Mouse (Mus musculus): Measurements from ENCODE around the gene Tm9sf3.
A peak's percentile ranks its signal among the peaks of the same experiment; 100 is the strongest.
"Not testable (repeated sequence)": the region's sequence is repeated elsewhere in the genome, so short reads cannot be mapped to it uniquely, and the experiment has no call there.

Gene Tm9sf3

DNA sequence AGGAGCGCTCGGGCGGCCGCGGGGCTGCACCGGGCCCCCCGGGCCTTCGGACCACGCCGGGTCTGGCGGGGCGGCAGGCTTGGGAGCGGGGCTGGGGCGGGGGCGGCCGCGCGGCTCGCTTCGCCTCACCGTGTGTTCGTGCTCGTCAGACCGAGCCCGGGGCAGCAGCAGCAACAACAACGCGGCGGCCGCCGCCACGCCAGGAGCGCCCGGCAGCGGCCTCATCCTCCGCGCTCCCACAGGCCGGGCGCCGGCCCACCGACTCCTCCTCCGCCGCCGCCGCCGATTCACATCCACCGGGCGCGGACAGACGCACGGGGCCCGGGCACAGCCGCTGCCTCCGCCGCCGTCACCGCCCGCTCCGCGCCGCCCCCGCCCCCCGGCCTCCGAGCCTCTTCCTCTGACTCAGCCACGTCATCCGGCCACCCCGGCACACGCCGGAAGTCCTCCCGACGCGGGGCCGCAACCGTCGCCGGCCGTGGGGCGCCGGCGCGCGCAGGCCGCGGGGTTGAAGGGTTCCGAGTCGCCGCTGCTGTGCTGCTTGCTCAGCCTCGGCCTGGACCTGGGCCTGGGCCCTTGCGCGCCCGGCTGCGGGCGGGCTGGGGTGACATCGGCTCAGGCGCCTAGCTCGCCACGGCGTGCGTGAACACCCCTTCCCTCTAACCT lies at the start of gene Tm9sf3:
Gene Tm9sf3, minus strand, starts transcription at position 368 of the 666 bp plus-strand sequence.
- DNase-seq (ENCODE audit: low spot score in 2 of 2): peak; percentile 93

DNA sequence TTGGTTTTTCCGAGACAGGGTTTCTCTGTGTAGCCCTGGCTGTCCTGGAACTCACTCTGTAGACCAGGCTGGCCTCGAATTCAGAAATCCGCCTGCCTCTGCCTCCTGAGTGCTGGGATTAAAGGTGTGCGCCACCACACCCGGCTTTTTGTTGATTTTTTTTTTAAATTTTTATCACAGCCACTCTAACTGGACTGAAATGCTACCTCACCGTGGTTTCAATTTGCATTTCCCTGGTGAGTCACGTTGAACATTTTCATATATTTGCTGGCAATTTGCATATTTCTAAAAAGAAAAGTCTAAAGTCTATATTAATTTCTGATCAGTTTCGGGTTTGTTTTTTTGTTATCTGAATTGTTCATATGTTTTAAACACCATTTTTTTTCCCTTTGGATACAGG lies 48.8 kb upstream of the Tm9sf3 start:
- DNase-seq (ENCODE audit: low spot score in 2 of 2): not testable (repeated sequence)

DNA sequence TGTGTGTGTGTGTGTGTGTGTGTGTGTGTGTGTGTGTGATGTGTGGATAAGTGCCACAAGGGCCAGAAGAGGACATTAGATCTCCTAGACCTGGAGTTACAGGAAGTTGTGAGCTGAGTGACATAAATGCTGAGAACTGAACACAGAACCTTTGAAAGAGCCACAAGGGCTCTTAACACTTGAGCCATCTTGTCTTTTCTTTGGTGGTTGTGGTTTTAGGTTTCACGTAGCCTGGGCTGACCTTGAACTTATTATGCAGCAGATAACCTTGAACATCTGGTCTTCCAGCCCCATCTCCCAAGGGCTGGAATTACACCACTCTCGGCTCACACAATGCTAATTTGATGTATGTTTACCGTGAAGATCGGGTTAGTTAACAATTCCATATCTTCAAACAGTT lies 48.2 kb upstream of the Tm9sf3 start:
- DNase-seq (ENCODE audit: low spot score in 2 of 2): no peak

DNA sequence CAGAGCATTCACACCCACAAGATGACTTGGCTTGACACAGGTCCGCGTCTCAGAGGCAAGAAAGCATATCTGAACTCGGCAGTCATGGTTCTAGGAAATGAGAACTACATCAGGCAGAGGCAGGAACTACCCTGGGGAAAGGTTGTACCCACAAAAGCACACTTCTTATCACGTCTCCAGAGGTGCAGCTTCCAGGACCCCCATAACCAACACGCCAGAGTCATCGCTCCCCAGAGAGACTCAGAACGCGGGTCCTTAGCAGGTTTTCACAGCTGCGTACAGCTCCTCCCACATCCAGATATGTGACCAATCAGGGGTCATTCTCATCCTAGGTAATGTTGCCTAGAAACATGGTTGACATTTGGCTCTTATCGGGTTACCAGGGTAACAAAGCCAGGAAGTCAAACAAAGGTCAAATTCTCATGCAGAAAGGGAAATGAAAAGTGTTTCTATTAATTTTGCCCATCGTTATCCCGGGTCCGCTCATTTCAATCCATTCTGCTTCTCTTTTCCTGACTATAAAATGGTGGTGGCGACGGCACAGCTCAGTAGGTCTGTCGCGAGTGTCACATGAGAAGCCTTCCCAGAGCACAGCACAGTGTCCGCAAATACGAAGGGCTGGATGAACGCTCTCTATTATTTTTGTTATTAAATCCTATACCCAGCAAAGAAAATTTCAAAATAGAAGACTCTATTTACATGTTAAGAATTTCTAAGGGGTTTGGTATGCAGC lies 47.3 kb upstream of the Tm9sf3 start:
- DNase-seq (ENCODE audit: low spot score in 2 of 2): peak; percentile 32 to 42

DNA sequence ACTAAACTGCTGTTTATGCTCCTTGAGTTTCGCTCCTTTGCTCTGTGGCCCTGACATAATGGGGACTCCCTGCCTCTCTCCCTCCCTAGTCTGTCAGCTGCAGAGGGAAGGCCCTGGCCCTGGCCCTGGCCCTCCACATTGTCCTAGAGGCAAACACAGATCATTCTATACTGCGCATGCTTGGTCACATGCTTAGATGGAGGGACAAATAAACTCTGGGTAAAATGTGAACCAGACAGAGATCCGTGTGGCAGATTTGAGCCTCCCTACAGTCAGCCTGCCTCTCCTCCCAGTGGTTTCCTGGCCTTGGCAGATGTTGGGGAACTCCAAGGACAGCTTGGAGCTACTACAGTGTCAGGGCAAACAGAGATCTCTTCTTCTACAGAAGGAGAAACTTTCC lies 40.1 kb upstream of the Tm9sf3 start:
- DNase-seq (ENCODE audit: low spot score in 2 of 2): no peak

DNA sequence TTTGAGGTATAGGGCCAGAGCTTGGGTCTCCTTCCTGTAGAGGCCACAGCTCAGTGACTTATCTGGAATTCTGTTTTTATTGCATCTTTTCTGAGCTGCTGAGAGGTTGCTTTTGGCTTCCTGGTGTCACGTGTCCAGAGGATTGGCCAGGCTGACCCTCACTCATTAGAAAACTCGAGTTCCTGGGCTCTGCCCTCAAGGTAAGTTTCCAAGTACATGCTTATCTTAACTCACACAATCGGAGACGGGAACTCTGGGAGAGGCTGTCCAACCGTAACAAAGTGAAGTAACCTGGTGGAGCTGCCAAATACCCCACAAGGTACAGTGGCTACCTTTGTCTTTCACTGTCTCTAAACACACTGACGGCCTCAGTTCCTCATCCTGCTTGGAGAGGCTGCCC lies 39.6 kb upstream of the Tm9sf3 start:
- no peak for DNase-seq (ENCODE audit: low spot score in 2 of 2)

DNA sequence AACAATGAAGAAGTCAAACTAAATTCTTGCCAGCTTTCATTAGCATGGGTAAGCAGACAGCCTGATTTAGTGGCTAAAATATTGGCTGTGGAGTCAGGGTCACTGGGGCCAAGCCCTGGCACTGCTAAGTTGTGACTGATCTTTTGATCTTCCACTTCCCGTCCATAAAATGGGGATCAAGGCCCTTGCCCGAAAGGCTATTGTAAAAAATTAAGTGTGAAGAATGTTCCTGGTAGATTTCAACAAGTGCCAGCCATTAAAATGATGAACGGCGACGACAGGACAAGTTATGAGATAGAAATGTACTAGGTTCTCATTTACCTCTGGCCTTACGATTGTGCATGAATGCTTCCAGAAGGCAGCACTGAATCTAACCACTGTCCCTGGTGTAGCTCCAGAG lies 38.1 kb upstream of the Tm9sf3 start:
- DNase-seq (ENCODE audit: low spot score in 2 of 2): no peak

DNA sequence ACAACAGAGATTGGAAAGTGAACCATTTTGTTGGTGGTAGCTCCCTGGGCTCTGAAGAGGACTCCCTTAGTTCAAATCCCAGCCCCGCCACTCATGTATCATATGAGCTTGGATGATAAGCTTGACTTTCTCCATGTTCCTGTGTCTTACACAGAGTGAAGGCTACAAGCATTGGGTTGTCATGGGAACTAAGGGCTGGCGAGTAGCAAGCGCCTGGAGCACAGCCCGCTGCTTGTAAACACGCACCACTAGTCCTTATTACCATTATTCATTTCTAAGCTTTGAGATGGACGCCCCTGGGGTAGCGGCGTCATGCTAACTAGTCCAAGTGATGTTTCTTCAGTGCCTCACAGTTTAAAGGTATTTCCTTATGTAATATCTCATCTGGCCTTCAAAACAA lies 35.6 kb upstream of the Tm9sf3 start:
- DNase-seq (ENCODE audit: low spot score in 2 of 2): peak in 1 of 2 experiments; percentile 35

DNA sequence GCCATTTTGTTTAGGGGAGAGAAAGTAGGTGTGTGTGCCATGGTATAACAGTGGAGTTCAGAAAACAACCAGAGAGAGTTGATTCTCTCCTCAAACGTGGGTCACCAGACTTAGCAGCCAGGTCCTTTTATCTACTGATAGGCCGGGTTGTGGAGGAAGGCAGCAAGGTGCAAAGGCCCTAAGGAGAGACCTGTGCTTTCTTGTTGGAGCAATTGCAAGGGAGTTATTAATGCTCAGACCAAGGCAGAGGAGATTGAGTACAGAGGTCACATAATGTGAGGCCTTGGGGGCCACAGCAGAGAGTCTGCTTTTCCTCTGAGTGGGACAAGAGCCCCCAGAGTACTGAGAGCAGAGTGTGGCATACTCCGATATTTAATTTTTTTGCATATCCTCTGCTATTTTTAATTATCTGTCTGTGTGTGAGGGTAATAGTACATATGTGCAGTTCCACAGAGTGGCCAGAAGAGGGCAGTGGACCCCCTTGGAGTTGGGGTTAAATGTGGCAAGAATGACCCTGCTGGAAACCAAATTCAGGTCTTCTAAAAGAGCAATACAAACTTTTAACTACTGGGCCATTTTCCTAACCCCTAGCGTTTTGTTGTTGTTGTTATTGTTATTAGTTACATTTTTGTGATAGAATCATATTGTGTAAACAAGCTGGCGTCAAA lies 27.3 kb upstream of the Tm9sf3 start:
- no peak for DNase-seq (ENCODE audit: low spot score in 2 of 2)

DNA sequence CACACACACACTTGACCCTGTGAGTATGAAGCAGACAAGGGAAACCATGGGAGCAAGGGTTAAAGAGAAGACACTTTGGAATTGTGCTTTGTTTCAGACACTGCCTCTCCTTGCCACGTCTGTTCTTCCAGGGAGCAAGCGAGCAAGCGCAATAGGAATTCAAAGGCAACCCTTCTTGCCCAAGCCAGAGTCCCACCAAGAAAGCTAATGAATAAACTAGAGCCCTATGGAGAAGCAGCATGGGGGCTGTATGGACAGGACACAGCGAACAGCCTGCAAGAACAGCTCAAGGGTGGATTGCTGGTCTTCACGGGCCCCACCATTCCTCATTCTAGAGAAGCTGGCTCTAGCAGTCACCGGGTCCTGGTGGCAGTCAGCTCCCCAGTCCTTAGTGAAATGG lies 24.8 kb upstream of the Tm9sf3 start:
- no peak for DNase-seq (ENCODE audit: low spot score in 2 of 2)

DNA sequence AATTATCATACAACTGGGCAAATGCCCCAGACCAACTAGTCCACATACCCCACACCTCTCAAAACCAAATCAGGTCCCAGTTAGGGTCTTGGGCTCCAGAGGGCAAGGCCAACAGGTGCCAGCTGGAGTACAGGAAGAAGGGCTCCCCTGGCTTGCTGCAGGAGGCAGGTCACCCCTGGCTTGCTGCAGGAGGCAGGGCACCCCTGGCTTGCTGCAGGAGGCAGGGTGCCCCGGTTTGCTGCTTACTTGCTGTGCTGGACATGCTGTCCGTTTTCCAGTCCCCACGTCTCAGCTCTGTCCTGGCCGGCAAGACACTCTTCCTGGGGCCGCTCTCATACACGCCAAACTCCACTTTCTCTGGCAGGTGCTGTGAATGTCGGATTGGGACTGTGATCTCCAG lies 23.4 kb upstream of the Tm9sf3 start:
- no peak for DNase-seq (ENCODE audit: low spot score in 2 of 2)

DNA sequence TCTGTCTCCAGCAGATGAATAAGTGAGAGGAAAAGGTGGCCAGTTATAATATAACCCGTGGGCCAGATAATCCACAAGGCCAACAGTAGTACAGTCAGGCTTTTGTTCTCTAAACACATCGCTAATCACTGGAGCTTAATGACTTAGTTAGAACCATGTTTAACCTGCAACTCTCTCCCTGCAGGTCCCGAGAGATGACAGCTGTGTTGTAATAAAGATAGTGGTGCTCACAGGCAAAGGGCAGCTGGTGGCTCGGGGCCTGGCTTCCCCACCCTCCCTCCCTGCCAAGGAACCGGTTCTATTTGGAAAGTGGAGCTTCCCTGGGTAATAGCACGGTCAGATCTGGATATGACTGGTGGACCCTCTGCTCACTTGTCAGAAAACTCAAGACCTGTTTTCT lies 20.7 kb upstream of the Tm9sf3 start:
- no peak for DNase-seq (ENCODE audit: low spot score in 2 of 2)

DNA sequence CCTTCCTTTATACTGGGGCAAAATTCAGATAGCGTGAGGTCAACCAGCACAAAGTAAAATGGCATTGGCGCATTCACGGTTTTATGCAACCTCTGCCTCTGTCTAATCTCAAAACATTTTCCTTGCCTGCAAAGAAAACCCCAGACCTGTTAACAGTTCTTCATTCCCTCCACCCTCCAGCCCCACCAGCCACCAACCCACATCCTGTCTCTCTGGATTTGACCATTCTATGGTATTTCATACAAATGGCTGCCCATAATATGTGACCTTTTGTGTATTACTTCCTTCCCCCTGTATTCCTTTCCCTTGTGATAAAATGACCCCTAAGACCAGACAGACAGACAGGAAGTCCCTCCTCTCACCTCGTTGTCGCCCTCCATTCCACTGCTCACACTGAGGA lies 18.9 kb upstream of the Tm9sf3 start:
- DNase-seq (ENCODE audit: low spot score in 2 of 2): no peak

DNA sequence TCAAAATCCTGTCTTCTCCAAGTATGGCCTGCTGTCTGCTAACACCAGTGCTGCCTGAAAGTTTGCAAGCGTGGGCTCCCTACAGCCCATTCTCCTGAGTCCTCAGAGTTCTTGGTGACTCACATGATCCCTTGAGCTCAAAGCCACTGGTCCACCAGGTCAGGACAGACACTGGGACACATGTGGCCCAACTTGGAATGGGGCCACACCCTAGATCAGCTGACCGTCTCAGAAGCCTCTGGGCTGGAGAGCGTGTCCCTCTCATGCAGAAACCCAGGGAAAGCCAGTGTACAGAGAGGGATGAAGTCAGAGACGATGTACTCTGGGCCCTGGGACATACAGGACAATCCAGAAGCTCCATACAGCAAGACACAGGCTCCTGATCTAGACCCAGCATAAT lies 18.4 kb upstream of the Tm9sf3 start:
- DNase-seq (ENCODE audit: low spot score in 2 of 2): no peak

DNA sequence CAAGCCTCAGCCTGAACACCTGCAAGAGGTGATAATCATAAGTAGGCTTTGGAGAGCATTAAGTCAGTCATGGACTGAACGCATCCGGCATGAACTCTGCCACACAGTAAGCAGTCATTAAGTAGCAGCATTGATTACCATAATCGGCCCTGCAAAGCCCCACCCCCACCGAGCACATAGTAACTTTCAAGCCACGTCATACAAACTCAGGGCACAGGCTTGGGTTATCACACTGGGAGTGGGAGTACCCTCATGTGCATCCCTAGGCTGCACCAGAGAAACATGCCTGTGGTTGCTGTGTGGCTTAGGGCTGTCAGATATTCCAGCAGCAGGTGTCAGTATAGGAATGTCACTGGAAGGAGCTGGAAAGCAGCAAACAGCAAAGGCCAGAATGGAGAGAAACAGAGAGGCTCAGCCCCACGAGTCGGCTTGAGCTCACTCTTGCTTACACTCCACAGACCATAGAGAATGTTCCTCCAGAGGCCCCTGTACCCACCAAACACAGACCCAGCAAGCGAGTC lies 16.0 kb upstream of the Tm9sf3 start:
- no peak for DNase-seq (ENCODE audit: low spot score in 2 of 2)

DNA sequence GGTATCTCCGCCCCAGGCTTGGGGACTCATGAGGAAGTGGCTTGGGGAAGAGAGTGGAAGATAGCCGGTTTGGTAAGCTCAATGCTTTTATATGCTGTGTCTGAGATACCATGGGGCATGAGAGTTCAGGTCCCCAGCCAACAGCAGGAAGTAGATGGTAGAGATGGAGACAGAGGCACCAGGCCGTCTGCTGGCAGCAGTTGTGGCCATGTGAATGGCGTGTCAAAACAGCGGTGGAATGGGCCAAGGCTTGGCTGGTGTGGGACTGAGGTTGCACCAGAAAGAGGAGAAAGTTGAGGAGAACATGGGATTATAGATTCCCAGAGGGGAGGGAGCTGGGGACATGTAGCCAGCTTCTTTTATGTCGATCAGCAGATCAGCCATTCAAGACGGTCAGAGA lies 14.8 kb upstream of the Tm9sf3 start:
- DNase-seq (ENCODE audit: low spot score in 2 of 2): no peak

DNA sequence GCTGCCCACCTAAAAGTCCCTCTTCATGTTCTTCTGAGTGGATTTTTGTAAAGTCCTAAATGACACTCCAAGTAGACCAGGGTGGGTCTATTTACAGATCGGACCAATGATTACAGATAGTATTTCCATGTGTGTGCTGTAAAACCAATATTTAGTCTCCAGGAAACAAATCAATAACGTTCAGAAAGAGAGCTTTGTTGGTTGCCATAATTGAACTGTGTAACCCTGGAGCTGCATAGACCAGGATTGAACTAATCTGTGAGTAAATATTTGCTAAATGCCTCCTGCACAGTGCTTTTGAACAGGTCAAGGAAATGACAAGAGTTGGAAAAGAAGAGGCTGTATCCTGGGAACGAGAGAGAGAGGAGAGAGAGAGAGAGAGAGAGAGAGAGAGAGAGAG lies 11.8 kb upstream of the Tm9sf3 start:
- no peak for DNase-seq (ENCODE audit: low spot score in 2 of 2)

DNA sequence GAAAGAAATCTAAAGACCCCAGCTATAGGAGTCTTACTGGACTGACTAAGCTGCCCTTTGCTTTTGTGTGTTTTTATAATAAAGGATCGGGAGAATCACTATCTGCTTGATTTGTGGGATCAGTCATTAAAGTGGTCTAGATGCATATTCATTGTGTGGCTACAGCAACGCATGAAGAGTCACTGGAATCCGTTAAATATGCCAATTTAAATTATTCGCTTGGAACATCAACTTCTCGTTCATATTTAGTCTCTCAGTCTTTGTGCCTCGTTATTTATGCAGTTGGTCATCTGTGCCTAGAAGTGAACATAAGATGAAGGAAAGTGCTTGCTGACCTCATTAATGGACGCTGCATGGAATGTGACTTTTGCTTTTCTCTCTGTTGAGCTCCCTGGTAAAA lies 7.1 kb upstream of the Tm9sf3 start:
- no peak for DNase-seq (ENCODE audit: low spot score in 2 of 2)

DNA sequence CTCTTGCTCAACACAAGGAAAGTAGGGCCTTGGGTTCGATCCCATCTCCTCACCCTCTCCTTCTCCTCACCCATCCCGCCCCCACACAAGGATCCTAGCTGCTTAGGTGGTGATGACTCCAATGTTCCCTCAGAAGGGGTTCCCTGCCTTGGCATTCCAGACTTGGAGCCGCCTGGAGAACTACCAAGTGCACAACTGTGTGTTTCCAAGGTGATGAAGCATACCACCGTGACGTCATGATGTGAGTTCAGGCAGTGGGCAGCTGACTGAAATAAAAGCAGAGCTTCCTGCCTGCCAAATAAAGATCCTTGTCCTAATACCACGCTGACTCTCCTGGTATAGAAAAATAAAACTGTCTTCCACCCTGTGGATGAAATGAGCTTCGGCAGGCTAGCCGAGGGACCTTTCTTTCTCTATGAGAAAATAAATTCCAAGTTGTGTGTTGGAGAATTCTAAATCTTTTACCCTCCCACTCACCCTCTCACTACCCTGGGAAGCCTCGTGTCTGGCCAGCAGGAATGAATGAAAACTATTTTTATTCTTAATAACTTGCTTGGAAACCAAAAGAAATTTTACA lies 6.4 kb upstream of the Tm9sf3 start:
- DNase-seq (ENCODE audit: low spot score in 2 of 2): peak; percentile 71 to 84

DNA sequence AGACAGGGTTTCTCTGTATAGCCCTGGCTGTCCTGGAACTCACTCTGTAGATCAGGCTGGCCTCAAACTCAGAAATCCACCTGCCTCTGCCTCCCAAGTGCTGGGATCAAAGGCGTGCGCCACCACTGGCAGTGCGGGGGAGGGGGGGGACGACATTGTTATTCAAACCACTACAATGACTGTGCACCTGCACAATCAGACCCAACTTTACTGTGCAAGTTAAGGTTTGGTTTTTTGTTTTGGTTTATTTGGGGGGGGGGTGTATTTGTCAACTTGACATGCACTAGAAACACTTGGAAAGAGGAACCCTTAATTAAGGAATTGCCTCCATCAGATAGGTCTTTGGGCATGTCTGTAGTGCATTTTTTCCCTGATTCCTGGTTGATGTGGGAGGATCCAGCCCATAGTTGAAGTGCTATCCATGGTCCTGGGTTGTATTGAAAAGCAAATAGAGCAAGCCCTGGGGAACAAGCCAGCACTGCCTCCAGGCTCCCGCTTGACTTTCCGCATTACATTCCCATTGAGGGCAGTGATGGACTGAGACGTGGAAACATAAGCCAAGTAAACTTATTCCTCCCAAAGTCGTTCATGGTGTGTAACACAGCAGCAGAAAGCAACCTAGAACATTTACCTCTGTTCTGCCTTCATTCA lies 2.6 kb upstream of the Tm9sf3 start:
- DNase-seq (ENCODE audit: low spot score in 2 of 2): no peak

DNA sequence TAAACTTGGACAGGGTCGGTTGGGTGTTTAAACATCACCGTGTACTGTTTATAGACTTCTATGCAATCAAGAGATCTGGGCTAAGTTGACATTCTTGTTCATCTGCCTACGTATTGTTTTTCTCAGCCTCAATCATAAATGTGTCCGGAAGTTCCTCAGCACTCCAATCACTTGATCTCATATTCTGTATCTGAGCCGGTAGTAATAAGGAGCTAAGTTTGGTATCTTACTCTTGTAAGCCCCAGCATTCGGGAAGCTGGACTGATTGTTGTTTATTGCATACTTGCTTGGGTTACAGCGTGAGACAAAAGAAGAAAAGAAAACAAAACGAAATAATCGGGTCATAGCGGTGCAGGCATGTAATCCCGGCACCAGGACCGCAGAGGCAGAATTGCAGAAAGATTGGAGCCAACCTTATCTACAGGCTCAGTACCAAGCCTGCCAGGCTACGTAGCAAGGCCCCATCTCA lies 568 bp upstream of the Tm9sf3 start:
- no peak for DNase-seq (ENCODE audit: low spot score in 2 of 2)
